Mouse (Mus musculus): Measurements from ENCODE around the gene Hpdl.
A peak's percentile ranks its signal among the peaks of the same experiment; 100 is the strongest.

Gene Hpdl

DNA sequence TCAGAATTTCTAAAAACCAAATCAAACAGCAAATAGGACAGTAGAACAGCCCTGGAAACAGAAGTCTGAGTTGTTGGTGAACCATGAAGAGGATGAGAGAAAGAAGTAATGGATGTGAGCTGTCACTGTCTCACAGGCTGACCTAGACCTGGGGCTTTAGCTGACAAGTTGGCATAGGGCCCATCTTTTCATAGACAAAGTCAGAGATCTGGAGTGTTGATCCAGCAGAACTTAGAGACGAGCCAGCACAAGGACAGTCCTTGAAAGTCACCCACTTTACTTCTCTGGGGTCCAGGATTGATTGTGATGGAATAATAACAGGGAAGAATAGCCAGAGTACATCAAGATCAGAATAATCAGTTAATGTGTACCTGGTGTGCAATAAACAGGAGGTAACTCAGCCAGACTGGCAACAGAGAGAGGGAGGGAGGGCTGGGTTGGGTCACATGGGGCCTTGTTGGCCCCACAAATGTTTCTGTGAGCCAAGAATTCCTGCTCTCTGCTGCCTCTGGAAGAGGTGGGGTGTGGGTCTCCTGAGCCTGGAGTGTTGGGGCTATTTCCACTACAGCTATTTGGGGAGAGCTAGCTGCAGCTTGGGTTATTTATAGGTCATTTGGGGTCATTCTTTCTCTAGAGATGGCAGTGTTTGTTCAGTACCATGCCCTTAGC, 24.9 kb downstream of the Hpdl start:
- DNase-seq: peak; percentile 72

DNA sequence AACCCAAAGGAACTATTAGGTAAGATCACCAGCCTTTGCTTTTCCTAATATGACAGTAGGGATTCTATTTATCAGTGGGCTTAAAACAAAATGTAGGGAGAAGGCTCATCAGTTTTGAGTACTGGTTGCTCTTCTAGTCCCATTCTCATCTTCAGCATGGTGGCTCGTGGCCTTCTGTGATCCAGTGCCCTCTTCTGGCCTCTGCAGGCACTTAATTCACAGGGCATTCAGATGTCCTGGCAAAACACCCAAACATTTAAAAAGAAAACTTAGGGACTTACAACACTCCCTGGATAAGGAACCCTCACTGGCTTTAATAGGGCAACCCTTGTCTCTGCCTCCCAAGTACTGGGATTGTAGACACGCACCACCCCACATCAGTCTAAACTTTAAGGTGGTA, 27.2 kb downstream of the Hpdl start:
- DNase-seq: no peak

DNA sequence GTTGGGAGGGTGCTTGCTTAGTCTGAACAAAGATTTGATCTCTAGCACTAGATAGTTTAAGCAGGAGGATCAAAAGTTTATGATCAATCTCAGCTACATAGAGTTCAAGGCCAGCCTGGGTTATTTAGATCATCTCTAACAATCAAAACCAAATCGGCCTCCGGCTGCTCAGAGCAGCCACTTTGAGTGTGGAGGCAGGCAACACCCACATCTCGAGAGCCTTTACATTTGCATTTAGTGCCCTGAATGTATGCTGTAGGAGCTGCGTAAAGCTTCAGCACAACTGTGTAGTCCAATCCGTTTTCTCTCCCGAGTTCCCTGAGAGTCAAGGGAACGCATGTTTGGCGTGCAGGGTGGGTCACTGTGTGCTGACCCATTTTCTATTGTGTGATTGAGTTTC, 29.1 kb downstream of the Hpdl start:
- no peak for DNase-seq

DNA sequence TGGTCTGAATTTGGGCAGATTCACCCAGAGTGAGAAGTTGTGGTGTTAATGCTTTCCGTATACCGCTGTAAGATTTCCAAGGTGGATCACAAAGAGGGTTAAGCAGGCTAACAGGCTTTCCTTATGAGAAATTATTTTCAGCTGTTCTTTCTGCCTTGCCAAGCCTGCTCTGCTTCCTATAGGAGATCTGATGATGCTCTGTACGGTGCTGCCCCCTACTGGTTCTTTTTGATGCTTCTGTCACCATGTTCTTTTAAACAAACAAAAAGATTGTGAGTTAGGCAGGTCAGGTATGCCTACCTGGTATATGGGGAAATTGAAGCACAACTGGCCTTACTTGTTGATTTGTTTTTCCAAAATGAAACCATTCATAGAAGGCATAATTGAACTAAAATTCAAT, 32.6 kb downstream of the Hpdl start:
- DNase-seq: peak; percentile 91

DNA sequence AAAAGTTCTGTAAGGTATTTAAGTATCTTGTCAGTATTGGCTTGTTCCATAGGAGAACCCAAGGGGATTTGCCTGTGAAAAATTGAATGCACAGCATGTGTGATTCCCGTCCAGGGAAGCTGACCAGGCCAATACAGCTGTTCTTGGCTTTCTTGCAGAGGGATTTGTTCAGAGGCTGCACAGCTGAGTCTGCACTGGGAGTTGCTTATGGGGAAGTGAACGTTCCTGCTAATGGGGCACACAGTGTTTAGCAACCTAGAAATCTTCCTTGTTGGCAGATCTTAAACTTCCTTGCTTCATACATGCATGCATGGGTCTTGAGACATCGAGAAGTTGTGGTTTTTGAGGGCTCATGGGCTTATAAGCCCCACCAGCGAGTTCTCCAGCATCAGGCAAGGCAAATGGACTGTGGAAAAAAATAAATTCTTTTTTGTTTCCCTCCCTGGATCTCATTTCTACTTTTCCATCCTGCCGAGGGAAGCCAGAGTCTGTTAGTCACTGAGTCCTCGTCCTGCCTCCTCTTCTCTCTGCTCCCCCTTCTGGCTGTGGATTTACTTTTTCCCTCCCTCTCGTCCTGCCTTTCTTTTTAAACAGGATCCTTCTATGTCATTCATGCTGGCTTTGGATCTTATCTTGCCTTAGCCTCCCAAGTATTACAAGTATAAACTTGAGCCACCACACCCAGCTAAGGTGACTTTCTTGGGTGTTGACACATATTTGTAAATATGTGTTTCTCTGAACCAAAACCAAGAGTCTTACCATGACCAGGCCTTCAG, 33.3 kb downstream of the Hpdl start:
- DNase-seq: no peak

DNA sequence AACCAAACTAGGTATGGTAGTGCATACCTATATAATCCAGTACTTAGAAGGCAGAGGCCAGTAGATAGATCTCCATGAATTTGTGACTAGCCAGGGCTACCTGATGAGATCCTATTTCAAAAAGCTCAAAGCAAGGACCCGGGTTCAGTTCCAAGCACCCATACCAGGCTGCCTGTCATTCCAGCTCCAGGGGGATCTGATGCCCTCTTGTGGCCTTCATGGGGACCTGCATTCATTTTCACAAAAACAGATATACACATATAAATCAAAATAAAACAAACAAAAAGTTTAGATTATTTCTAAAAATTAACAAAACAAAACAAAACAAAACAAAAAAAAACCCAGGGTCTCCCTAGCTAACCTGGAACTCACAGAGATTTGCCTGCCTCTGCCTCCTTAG, 34.9 kb downstream of the Hpdl start:
- no peak for DNase-seq

DNA sequence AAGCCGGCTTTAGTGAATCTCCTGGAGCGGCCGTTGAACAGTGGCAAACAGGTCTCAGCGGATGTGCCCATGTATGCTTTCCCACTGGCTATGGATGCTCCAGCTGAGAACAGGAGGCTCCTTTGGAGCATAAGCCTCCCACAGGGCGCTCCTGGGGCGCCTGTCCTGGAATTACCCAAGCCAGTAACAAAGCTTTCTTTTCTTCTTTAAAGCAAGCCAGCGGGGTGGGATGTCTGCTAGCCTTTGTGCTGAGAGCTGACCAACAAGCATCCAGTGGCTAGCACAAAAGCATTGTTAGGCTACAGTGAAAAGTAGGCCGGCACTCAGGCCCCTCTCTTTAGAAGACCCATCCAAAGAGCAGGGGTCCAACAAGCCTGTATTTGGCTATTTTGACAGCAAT, 39.3 kb downstream of the Hpdl start:
- no peak for DNase-seq

DNA sequence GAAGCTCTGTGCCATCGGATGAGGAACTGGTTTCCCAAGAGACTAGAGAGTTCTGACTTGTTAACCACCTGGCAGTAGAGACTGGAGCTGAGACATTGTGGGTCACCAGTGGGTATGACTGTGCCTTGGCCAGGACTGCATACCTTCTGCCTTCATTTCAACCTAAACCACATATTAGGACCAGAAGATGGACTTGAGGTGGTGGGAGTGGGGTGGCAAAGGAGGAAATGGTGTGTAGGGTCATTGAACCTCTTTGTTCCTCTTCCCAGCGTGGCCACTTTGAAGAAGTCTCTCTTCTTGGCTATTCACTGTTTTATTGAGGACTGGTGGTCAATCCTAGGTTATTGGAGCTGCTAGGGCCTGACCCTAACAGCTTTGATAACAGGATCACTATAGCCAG, 40.1 kb downstream of the Hpdl start:
- DNase-seq: no peak

DNA sequence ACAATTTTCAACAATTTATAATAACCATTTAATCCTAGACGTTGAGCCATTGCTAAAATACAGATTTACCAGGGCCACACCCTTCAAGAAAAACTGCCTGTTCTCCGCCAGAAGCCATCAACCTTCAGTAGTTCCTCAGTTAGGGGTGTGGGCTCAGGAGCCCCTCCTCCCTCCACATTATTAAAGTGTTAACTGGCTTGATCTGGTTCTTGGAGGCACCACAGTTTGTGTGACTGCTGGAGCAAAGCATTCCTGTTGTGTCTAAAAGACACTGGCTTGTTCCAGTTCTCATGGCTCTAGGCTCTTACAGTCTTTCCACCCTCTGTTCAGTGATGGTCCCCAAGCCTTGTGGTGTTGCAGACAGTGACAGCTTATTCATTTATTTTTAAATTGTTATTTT, 41.0 kb downstream of the Hpdl start:
- DNase-seq: no peak

DNA sequence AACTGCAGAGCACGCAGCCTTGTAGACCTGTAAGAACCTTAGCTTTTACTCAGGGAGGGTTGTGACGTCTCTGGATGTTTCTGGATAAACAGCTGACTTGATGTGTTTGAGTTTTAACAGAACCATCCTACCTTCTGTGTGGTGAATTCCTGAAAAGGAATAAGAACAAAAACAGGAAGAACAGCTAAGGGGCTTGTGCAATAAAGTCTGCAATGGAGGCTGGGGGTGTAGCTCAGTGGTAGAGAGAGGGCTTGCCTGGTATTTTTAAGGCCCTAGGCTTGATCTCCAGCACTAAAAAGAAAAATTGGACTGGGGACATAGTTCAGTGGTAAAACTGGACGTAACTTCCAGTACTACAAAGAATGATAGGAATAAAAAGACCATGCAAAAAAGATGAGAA, 44.4 kb downstream of the Hpdl start:
- no peak for DNase-seq

DNA sequence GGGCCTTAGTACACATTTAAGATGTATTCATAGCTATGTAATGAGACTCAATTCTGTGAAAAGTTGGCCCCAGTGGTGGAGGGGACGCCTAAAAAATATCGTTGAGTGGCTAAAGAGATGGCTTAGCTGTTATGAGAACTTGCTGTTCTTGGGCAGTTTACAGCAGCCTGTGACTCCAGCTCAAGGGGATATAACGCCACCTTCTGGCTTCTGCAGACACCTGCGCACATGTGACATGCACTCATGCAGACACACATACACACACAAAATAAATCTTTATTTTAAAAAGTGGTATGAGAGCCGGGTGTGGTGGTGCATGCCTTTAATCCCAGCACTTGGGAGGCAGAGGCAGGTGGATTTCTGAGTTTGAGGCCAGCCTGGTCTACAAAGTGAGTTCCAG, 45.1 kb downstream of the Hpdl start:
- no peak for DNase-seq
